Mouse (Mus musculus) MEL (cell line): ENCODE data around the gene Gm6993. TPM values are rescaled to one million over a fixed set of nuclear protein-coding genes. Genes with fewer than 3 reads are reported as not detected.

Experiments used
- DNase-seq: peaks from one replicate; pipeline ENCODE4 v3.0.0; 2011; ENCODE audit warnings: low read depth, low spot score
- H3K27ac ChIP-seq: 2 replicates; pipeline ENCODE4 v1.5.1; 2012; ENCODE audit warnings: low read depth, mild to moderate bottlenecking, control low read depth, low read length, moderate library complexity; ENCODE audit not compliant: control insufficient read depth
- H3K27me3 ChIP-seq, 2 experiments: fragments of 150-350 bp in 1 of 2; sonication (generic) in 1 of 2; 2 replicates each; pipeline ENCODE4 v1.6.1; 2012; ENCODE audit warnings: low read length in 2 of 2, mild to moderate bottlenecking in 2 of 2, improper control_type of control experiment in 1 of 2, moderate library complexity in 1 of 2; ENCODE audit not compliant: insufficient read depth in 2 of 2, control insufficient read depth in 1 of 2
- H3K36me3 ChIP-seq, 2 experiments: 2 replicates each; pipeline ENCODE4 v1.6.1; 2012 to 2014; ENCODE audit warnings: low read length in 2 of 2, improper control_type of control experiment in 1 of 2, inconsistent platforms in 1 of 2, mild to moderate bottlenecking in 1 of 2; ENCODE audit not compliant: insufficient read depth in 2 of 2, control insufficient read depth in 1 of 2
- H3K4me1 ChIP-seq, 2 experiments: fragments of 150-350 bp in 1 of 2; sonication (generic) in 1 of 2; 2 replicates each; pipeline ENCODE4 v1.6.1; 2012; ENCODE audit warnings: low read length in 2 of 2, improper control_type of control experiment in 1 of 2, mild to moderate bottlenecking in 1 of 2; ENCODE audit not compliant: insufficient read depth in 2 of 2, control insufficient read depth in 1 of 2
- H3K4me3 ChIP-seq, 2 experiments: fragments of 150-350 bp in 1 of 2; sonication (generic) in 1 of 2; 2 replicates each; pipeline ENCODE4 v1.5.1; 2012; ENCODE audit warnings: low read depth in 2 of 2, low read length in 2 of 2, mild to moderate bottlenecking in 2 of 2, moderate library complexity in 2 of 2, control low read depth in 1 of 2, improper control_type of control experiment in 1 of 2; ENCODE audit not compliant: control insufficient read depth in 1 of 2, insufficient read depth in 1 of 2
- H3K79me2 ChIP-seq: 2 replicates; pipeline ENCODE4 v1.6.1; 2012; ENCODE audit warnings: mild to moderate bottlenecking, low read length, moderate library complexity; ENCODE audit not compliant: control insufficient read depth, poor library complexity, insufficient read depth
- H3K9ac ChIP-seq: 2 replicates; pipeline ENCODE4 v1.6.1; 2012; ENCODE audit warnings: low read depth, mild to moderate bottlenecking, control low read depth, low read length, moderate library complexity; ENCODE audit not compliant: control insufficient read depth, poor library complexity, severe bottlenecking
- H3K9me3 ChIP-seq: fragments of 150-350 bp; sonication (generic); replicated peaks from 2 replicates; pipeline ENCODE4 v1.6.1; 2012; ENCODE audit warnings: mild to moderate bottlenecking, low read length, improper control_type of control experiment, moderate library complexity; ENCODE audit not compliant: insufficient read depth
- BHLHE40 ChIP-seq: IDR thresholded peaks from 2 replicates; pipeline ENCODE4 v1.6.1; 2012; ENCODE audit warnings: low read depth, mild to moderate bottlenecking, inconsistent platforms, low read length, improper control_type of control experiment, borderline replicate concordance
- CTCF ChIP-seq, 3 experiments: IDR thresholded peaks in 2 of 3; conservative IDR thresholded peaks in 1 of 3; 2 replicates each; pipeline ENCODE4 v1.5.1; 2011 to 2012; ENCODE audit warnings: low read length in 3 of 3, low read depth in 2 of 3, mild to moderate bottlenecking in 2 of 3, improper control_type of control experiment in 1 of 3, inconsistent platforms in 1 of 3, mixed read lengths in 1 of 3, moderate library complexity in 1 of 3; ENCODE audit not compliant: control insufficient read depth in 1 of 3, insufficient read depth in 1 of 3, poor library complexity in 1 of 3, severe bottlenecking in 1 of 3
- GABPA ChIP-seq: IDR thresholded peaks from 2 replicates; pipeline ENCODE4 v1.6.1; 2012; ENCODE audit warnings: low read depth, mild to moderate bottlenecking, inconsistent platforms, low read length, improper control_type of control experiment, moderate library complexity
- MYB ChIP-seq: IDR thresholded peaks from 2 replicates; pipeline ENCODE4 v1.6.1; 2011; ENCODE audit warnings: mild to moderate bottlenecking, low read depth, low read length, improper control_type of control experiment
- NELFE ChIP-seq: IDR thresholded peaks from 2 replicates; pipeline ENCODE4 v1.6.1; 2011; ENCODE audit warnings: low read depth, low read length, improper control_type of control experiment
- NRF1 ChIP-seq: IDR thresholded peaks from 2 replicates; pipeline ENCODE4 v1.6.1; 2014; ENCODE audit warnings: low read depth, mild to moderate bottlenecking, inconsistent platforms, low read length, improper control_type of control experiment, moderate library complexity; ENCODE audit not compliant: poor library complexity, insufficient read depth, severe bottlenecking
- POLR2A ChIP-seq, 2 experiments: IDR thresholded peaks; 2 replicates each; pipeline ENCODE4 v1.6.1; 2011 to 2012; ENCODE audit warnings: low read length in 2 of 2, mild to moderate bottlenecking in 2 of 2, control low read depth in 1 of 2, improper control_type of control experiment in 1 of 2, low read depth in 1 of 2, moderate library complexity in 1 of 2; ENCODE audit not compliant: control insufficient read depth in 1 of 2, insufficient read depth in 1 of 2, poor library complexity in 1 of 2
- POLR2AphosphoS2 ChIP-seq: IDR thresholded peaks from 2 replicates; pipeline ENCODE4 v1.6.1; 2011; ENCODE audit warnings: low read length, improper control_type of control experiment
- SMC3 ChIP-seq: IDR thresholded peaks from 2 replicates; pipeline ENCODE4 v1.6.1; 2011; ENCODE audit warnings: low read depth, low read length, improper control_type of control experiment
- TAL1 ChIP-seq: IDR thresholded peaks from 2 replicates; pipeline ENCODE4 v1.6.1; 2012; ENCODE audit warnings: mild to moderate bottlenecking, inconsistent platforms, low read length, moderate library complexity, mixed read lengths
- TBP ChIP-seq: IDR thresholded peaks from 2 replicates; pipeline ENCODE4 v1.8.0; 2011; ENCODE audit warnings: low read depth, low read length, improper control_type of control experiment
- UBTF ChIP-seq: IDR thresholded peaks from 2 replicates; pipeline ENCODE4 v1.6.1; 2012; ENCODE audit warnings: low read depth, mild to moderate bottlenecking, inconsistent platforms, low read length, improper control_type of control experiment, moderate library complexity, borderline replicate concordance; ENCODE audit not compliant: insufficient read depth
- USF1 ChIP-seq: IDR thresholded peaks from 2 replicates; pipeline ENCODE4 v1.6.1; 2014; ENCODE audit warnings: low read depth, mild to moderate bottlenecking, inconsistent platforms, low read length, improper control_type of control experiment, moderate library complexity
- ZC3H11A ChIP-seq: IDR thresholded peaks from 2 replicates; pipeline ENCODE4 v1.6.1; 2012; ENCODE audit warnings: low read depth, mild to moderate bottlenecking, inconsistent platforms, low read length, improper control_type of control experiment
- ZNF384 ChIP-seq: IDR thresholded peaks from 2 replicates; pipeline ENCODE4 v1.6.1; 2012; ENCODE audit warnings: low read depth, mild to moderate bottlenecking, inconsistent platforms, low read length, improper control_type of control experiment
- polyA plus RNA-seq, 2 experiments: library from polyadenylated mRNA; stranded (reverse) in 1 of 2; unstranded in 1 of 2; fragments of >175 nt in 1 of 2; fragments of >200 nt in 1 of 2; gene quantifications; 2 replicates each; pipeline versions ENCODE4 v1.2.1 to v1.2.4; 2012; ENCODE audit warnings: low replicate concordance in 2 of 2, low read depth in 1 of 2; ENCODE audit not compliant: insufficient read length in 2 of 2, insufficient read depth in 1 of 2, missing spikeins in 1 of 2
- total RNA-seq: library from RNA; depleted of rRNA; stranded (reverse); fragments of 300-350 nt; gene quantifications from 2 replicates; pipeline ENCODE4 v1.2.3, GENCODE M21; 2012

Gene Gm6993
- total and polyA plus RNA-seq, 3 experiments = not detected

DNA sequence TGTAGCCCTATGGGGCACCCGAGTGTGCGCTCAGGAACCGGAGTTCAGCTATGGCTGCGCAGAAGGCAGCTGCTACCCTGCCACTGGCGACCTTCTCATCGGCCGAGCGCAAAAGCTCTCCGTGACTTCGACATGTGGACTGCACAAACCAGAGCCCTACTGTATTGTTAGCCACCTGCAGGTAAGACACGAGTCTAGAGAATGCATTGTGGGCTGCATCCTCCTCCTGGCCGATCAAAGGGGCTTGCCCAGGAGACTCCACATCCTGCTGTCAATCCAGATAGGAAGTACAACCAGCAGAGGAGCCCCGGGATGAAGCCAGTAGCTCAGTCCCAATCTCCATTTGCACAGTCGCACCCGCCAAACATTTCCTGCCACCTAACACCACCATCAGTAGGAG lies 26.1 kb downstream of the Gm6993 start:
- Histone ChIP-seq H3K9me3 (no peaks in the 10 kb centered on the region), H3K4me3 (no peak overlapping the region), H3K4me1 (no peaks in the 10 kb centered on the region), H3K27ac (no peak overlapping the region), H3K79me2 (no peaks in the 10 kb centered on the region), H3K9ac (no peak overlapping the region), H3K36me3 (no peaks in the 10 kb centered on the region), H3K27me3 (no peaks in the 10 kb centered on the region)
- TF ChIP-seq GABPA (no peak), USF1 (no peak), POLR2AphosphoS2 (no peak), ZNF384 (no peak)
- DNase-seq = no peak

DNA sequence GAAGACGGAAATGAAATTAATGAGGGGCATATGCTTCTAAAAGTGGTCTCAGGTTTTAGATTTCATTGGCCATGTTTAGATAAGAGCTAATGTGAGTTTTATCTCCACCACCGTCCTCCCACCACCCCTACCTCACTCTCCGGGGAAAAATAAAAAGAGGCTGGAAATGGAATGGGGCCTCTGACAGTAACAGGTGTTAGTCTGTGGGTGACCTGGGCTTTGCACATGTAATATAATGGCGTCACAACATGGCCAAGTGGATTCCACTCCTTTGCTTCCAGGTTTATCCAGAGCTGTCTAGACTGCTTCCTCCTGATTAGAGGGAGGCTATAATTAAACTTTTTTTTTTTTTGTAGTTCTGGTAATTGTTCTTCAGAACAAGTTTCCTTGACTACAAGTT lies 26.8 kb downstream of the Gm6993 start:
- DNase-seq = no peak
- no peaks in the 10 kb centered on the region for H3K27me3 ChIP-seq
- H3K9me3 ChIP-seq = no peaks in the 10 kb centered on the region
- H3K36me3 ChIP-seq = no peaks in the 10 kb centered on the region
- TF ChIP-seq NELFE = no peak
- TF ChIP-seq ZC3H11A = no peak
- TF ChIP-seq MYB = no peak
- TF ChIP-seq TBP = no peak
- TF ChIP-seq SMC3 = no peak
- no peak for TF ChIP-seq CTCF (IDR thresholded peaks at IDR 0.05 in 2 of 3, conservative IDR thresholded peaks at IDR 0.05 in 1 of 3; ENCODE audit: control insufficient read depth in 1 of 3, insufficient read depth in 1 of 3, low read depth in 2 of 3, low read length in 3 of 3, poor library complexity in 1 of 3, severe bottlenecking in 1 of 3)
- no peak for TF ChIP-seq UBTF
- no peak for TF ChIP-seq TAL1
- no peak for TF ChIP-seq POLR2A (IDR thresholded peaks at IDR 0.05; ENCODE audit: control insufficient read depth in 1 of 2, insufficient read depth in 1 of 2, low read depth in 1 of 2, low read length in 2 of 2, poor library complexity in 1 of 2)
- no peak for TF ChIP-seq NRF1
- no peak overlapping the region for H3K27ac ChIP-seq
- H3K4me3 ChIP-seq = no peak overlapping the region
- no peaks in the 10 kb centered on the region for H3K79me2 ChIP-seq
- H3K9ac ChIP-seq = no peak overlapping the region
- no peaks in the 10 kb centered on the region for H3K4me1 ChIP-seq

DNA sequence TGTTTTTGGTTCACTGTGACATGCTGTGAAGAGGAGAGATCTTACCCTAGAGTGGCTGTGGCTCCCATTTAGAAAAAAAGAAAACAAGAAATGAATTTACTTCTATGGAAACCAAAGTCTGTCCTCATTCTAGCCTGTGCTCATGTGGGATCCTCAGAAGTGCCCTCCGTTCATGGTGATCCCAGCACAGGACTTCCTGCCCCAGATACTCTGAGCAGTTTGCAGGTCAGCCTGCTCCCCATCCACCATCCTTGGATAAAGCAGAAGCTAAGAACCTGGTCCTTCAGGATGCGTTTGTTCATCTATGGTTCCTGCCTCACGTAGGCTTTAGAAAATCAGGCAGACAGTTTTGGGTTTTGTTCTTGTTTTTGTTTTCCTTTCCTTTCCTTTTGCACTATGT lies 27.7 kb downstream of the Gm6993 start:
- H3K79me2 ChIP-seq = no peaks in the 10 kb centered on the region
- H3K36me3 ChIP-seq = no peaks in the 10 kb centered on the region
- no peak overlapping the region for H3K27ac ChIP-seq
- H3K9me3 ChIP-seq = no peaks in the 10 kb centered on the region
- no peak overlapping the region for H3K4me3 ChIP-seq
- DNase-seq = no peak
- no peak overlapping the region for H3K9ac ChIP-seq
- TF ChIP-seq MYB (no peak), BHLHE40 (no peak), GABPA (no peak), ZNF384 (no peak)
- H3K27me3 ChIP-seq = no peaks in the 10 kb centered on the region
- H3K4me1 ChIP-seq = no peaks in the 10 kb centered on the region
